Mouse (Mus musculus) cerebellum, postnatal 4 days (tissue): ENCODE measurements around the gene Sumf1.

ENCODE experiments used
- DNase-seq, 2 experiments: peaks; one replicate each; pipeline ENCODE4 v3.0.0; 2022; ENCODE audit warnings: low spot score in 2 of 2, mixed read lengths in 1 of 2

Sumf1 gene

DNA sequence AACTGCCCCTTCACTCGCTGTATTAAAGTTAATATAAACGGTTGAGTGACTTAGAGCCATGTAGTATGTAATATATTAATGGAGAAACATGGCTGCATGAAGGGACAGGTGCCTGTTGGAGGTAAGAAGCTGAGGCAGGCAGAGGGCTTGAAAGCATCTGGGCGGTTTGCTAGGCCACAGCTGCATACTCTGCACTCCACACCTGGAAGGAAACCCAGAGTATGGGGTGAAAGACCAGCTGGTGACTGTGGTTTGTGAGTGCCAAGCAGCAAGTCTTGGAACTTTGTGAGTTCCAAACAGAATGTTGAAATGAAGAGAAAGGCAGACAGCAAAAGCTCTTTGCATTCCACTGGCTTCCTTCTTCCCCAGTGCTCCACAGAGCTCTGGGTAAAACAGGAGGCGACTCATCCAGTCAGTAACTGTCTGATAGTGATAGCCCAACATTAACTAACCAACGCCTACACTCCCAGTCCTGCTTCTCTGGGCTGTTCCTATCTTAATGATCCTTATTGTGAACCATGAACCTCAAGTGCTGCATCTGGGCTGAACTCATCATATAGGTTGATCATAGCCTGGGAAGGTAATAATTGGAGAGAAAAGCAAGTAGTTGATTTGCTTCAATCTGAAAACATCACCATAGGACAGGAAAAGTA, 21.7 kb upstream of the Sumf1 start:
- no peak for DNase-seq

GRCm38 (mm10) chr6:108206145-108206544, 20.8 kb upstream of the Sumf1 start:
- DNase-seq, result no peak

DNA sequence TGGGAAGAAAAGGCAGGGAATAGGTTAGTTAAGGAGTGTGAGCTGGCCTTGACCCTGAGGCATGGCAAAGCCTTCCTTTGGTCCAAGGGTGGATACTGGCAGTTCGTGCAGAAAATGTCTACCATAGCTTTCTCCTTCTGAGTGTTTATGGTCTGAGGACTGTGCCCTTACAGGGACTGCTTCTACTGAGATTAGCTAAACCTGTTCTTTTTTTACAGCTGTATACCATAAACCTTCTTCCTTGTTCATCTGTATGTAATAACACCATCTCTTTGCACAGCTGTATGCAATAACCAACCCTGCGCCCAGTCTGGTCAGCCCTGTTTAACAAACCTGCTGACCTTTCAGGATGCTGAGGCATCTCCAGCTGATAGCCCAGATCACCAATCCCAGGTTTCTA, 18.9 kb upstream of the Sumf1 start:
- no peak for DNase-seq

GRCm38 (mm10) chr6:108198286-108198685, 12.9 kb upstream of the Sumf1 start:
- DNase-seq, result no peak

GRCm38 (mm10) chr6:108197117-108197516, 11.7 kb upstream of the Sumf1 start:
- DNase-seq, result no peak

GRCm38 (mm10) chr6:108196665-108197064, 11.3 kb upstream of the Sumf1 start:
- DNase-seq, result no peak

DNA sequence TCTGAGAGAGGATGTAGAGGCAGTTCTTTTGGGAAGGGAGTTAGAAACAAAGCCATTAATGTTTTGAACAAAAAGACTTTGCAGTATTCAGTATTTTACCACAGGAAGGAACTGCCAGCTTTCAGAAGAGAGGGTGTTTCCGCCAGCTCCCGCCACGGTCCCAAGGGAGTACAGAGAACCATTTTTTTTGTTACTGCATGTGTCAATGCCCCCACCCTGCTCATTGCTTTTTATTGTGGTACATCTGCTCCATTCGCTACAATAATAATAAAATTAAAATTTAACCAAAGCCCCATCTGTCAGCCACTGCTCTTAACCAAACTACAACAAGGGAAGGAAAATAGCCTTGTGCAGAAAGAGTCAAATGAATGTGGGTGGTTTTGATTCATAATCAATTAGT, 7.2 kb upstream of the Sumf1 start:
- DNase-seq, result no peak

- DNase-seq, result no peak
These were observed 5.3 kb upstream of the Sumf1 start for GRCm38 (mm10) chr6:108190690-108191089.

DNA sequence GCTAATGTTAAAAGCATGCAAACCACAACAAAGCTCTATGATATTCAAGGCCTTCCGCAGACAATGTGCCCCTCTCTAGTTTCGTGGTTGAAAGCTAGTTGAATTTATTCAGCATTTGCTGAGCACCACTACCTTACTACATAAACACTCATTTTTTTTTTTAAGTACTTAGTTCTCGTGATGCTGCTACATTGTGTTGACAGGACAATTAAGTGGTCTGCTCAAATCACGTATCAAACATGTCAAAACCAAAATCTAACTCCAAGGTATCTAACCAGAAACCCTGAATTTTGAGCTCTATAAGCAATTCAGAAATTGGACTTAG, 265 bp upstream of the Sumf1 start:
- DNase-seq, result no peak

- no peak for DNase-seq
These were observed 6.3 kb downstream of the Sumf1 start for GRCm38 (mm10) chr6:108179087-108179486.

GRCm38 (mm10) chr6:108174181-108174580, 11.2 kb downstream of the Sumf1 start:
- no peak for DNase-seq

DNA sequence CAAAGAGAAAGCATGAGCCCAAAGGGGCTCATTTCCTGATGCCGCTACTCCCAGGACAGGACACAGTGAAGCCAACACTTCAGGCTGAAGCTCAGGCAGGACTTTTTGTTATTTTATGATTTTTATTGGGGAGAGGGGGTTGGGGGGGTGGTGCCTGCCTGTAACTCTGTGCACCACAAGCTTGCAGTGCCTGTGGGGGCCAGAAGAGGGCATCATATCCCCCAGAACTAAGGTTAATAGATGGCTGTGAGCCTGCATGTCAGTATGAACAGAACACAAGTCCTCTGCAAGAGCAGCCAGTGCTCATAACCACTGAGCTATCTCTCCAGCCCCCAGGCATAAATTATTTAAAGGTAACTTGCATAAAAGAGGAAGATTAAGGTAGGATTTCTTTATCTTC, 13.2 kb downstream of the Sumf1 start:
- DNase-seq, result no peak

- DNase-seq, result no peak
These were observed 15.9 kb downstream of the Sumf1 start for GRCm38 (mm10) chr6:108169466-108169865.

DNA sequence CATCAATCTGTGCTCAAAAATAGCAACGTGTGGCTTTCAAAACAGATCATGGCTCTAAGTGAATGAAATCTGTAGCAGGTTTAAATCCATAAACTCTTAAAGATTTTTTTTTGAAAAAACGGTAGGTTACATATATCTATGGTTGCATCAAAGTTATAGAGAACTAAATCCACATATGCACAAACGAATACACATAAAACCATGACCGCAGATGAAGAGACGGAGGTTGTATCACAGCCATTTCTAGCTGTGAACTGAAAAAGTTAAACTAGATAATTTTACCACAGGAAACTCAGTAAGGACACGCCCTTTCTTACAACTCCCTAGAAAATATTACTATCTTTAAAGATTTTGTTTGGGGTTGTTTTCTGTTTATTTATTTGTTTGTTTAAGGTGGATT, 16.7 kb downstream of the Sumf1 start:
- no peak for DNase-seq

DNA sequence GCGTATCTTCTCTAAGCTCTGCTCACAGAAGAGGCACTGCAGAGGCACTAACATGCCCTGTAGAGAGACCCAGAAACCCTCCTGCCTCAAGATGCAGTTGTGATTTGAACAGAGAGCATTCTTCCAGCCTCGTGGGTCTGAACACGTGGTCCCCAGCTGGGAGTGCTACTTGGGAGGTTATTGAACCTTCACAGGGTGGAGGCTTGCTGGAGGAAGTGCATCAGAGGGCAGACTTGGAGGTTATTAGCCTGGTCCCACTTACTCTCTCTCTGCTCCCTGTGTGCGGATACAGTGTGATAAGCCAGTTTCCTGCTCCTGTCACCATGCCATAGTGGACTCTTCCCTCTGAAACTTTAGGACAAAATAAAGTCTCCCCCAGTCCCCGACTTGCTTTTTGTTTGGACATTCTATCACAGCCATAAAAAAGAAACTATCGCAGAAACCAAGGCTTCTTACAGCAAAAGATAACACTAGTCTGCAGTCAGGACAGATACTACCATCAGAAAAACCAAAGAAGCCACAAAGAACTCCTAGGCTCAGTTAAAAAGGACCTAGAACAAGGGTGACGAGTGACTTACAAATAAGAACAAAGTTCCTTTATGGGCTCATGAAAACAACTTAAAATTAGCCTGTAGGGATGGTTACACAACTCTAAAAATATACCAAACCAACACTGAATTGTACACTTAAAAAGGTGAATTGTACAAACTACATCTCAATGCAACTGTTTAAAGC, 17.3 kb downstream of the Sumf1 start:
- no peak for DNase-seq

GRCm38 (mm10) chr6:108165598-108165997, 19.8 kb downstream of the Sumf1 start:
- no peak for DNase-seq

DNA sequence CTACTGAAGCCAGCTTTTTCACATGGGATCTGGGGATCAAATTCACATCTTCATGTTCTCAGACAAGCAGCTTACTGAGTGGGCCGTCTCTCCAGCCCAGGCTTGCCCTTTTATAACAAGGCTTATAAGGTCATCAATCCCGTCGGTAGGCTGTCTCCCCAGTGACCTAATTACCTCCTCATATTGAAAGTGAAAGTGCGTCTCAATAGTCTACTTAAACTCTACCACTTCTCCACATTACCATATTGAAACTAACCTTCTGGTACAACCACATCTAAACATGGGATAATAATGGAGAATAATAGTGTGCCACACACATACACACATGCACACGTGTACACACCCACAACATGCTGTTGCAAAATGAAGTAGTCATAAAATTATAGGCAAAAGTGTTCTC, 20.4 kb downstream of the Sumf1 start:
- no peak for DNase-seq

DNA sequence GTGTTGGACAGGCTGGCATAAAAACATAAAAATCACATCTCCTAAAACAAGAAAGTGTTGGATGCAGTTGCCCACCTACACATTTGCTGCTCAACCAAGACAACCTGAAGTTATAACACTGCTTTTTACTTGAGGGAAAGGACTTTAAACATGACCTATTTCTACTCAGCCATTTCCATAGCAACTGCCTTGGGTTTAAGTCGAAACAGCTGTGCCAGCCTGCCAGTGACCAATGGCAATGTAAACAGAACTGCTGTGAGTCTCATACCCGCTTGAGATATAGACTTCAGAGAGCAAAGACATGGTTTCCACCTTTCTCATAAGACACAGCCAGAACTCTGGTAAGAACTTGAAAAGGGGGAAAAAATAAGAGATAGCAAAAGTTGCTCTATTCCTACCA, 24.8 kb downstream of the Sumf1 start:
- no peak for DNase-seq

DNA sequence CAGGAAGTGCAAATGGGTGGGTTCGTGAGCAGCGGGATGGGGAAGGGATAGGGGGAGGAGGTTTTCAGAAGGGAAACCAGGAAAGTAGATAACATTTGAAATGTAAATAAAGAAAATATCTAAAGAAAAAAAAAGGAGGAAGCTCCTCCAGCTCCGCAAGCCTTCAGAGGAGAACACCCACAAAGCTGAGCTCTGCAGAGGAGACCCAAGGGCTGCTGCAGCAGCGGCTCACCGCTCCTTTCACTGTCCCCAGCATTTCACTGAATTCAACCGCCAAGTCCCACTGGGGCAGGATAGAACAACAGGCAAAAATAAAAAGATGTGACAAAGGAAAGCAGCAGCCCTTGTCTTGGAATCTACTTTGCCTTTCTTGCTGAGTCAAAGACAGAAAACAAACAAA, 28.5 kb downstream of the Sumf1 start:
- DNase-seq, result no peak

GRCm38 (mm10) chr6:108154243-108154642, 31.1 kb downstream of the Sumf1 start:
- no peak for DNase-seq

GRCm38 (mm10) chr6:108152661-108153269, 32.6 kb downstream of the Sumf1 start:
- no peak for DNase-seq

DNA sequence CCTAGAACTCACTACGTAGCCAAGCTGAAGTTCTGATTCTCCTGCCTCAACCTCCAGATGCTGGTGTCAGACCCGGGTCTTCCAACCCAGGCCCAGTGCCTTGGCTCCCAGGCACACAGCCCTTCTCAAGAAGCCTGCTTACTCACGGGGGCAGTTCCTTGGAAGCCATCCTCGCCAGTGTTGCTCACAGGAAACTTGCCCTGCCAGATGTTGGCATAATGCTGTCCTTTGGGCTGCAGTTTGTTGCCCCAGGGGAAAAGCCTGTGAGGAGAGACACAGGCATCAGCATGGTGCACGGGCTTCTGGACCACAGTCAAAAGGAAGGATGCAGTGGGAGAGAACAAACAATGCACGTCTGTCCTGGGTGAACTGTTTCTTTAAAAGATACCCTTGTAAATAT, 33.3 kb downstream of the Sumf1 start:
- DNase-seq, result no peak

- no peak for DNase-seq
These were observed 36.1 kb downstream of the Sumf1 start for GRCm38 (mm10) chr6:108149235-108149634.
